Mouse (Mus musculus) G1E (cell line): ENCODE data around the gene Paxx.

Experiments used
- CTCF ChIP-seq: IDR thresholded peaks from 2 replicates; pipeline ENCODE4 v1.5.1; 2012; ENCODE audit warnings: low read depth, low read length, inconsistent platforms, mixed read lengths
- GATA1 ChIP-seq: IDR thresholded peaks from 2 replicates; pipeline ENCODE4 v1.6.1; 2012; ENCODE audit warnings: borderline replicate concordance, low read length, inconsistent platforms, mixed read lengths
- GATA2 ChIP-seq: IDR thresholded peaks from 2 replicates; pipeline ENCODE4 v1.6.1; 2012; ENCODE audit warnings: low read depth, low read length, inconsistent platforms, borderline replicate concordance
- TAL1 ChIP-seq: conservative IDR thresholded peaks from 2 replicates; pipeline ENCODE4 v1.6.1; 2012; ENCODE audit warnings: low read depth, low read length, inconsistent platforms, mixed read lengths

DNA sequence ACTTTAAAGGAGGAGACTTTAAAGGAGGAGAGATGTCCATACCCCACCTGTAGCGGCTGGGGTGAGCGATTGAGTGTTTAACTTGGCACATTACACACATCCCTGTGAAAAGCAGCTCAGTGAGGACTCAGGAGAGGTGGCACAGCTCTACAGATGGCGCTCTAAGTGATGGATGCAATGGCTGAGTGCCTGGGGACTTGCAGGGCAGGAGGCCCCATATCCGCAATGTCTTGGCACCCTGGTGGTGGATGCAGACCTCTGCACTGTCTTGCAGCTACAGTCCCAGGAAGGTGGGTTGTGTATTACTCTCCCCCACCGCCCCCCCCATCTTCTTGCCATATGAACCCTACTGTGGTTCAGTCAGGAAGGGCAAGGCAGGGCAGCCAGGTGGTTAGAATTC lies 46.1 kb upstream of the Paxx start:
- TF ChIP-seq CTCF (no peak), GATA1 (no peak), TAL1 (no peak), GATA2 (no peak)
